ENCODE assay signal across 8 mouse cellular contexts in genomic region chr5:115280050-115280687, GRCm38 (mm10). TPM values are rescaled to one million over a fixed set of nuclear protein-coding genes. Genes with fewer than 3 reads are reported as not detected.
A peak's percentile ranks its signal among the peaks of the same experiment; 100 is the strongest.
DNase-seq lines count a peak whose midpoint lies in the region; ATAC-seq and TF ChIP-seq lines count a peak whose summit lies in the region.

No protein-coding gene starts in this region.

- TF ChIP-seq POLR2A in kidney, adult 2 months (IDR thresholded peaks at IDR 0.05; ENCODE audit: low read depth, low read length), result no peak

- peak overlapping the region; percentile 97 for H3K4me3 ChIP-seq in kidney, adult 2 months (ENCODE audit: insufficient read depth, low read depth, low read length)
- peak overlapping the region; percentile 87 for H3K4me3 ChIP-seq in erythroblast, embryonic 14.5 days (replicated peaks)
- H3K4me3 ChIP-seq in kidney, embryonic 15.5 days (replicated peaks), result peak overlapping the region; percentile 98
- H3K4me3 ChIP-seq in midbrain, embryonic 15.5 days, result peak overlapping the region; percentile 86

- peak; percentile 28 for DNase-seq in kidney, adult 2 months
- no peak for DNase-seq in kidney, adult 18-20 months
- DNase-seq in MN1 (ENCODE audit: low spot score), result peak; percentile 31
- no peak for DNase-seq in natural killer cell, adult 2 months (ENCODE audit: low spot score in 2 of 2)
- DNase-seq in frontal cortex, postnatal 25 days (ENCODE audit: low spot score in 2 of 2), result no peak

- no peak; the same call in 1 of the 2 replicates for ATAC-seq in kidney, embryonic 15.5 days (replicated peaks; ENCODE audit: low FRiP score)
- no peak for ATAC-seq in midbrain, embryonic 15.5 days (replicated peaks)

- no peaks in the 10 kb centered on the region; the same call in 1 of the 2 replicates for H3K36me3 ChIP-seq in kidney, adult 2 months (ENCODE audit: control insufficient read depth, insufficient read depth, low read length)
- H3K36me3 ChIP-seq in erythroblast, embryonic 14.5 days (ENCODE audit: control insufficient read depth), result peaks cover 30% of the 10 kb centered on the region
- H3K36me3 ChIP-seq in kidney, embryonic 15.5 days, result peaks cover 21% of the 10 kb centered on the region
- H3K36me3 ChIP-seq in midbrain, embryonic 15.5 days (replicated peaks), result peaks cover 15% of the 10 kb centered on the region

- H3K9ac ChIP-seq in kidney, embryonic 15.5 days, result peak overlapping the region; percentile 88
- H3K9ac ChIP-seq in midbrain, embryonic 15.5 days, result peak overlapping the region; percentile 81

- H3K4me2 ChIP-seq in kidney, embryonic 15.5 days, result peak overlapping the region; percentile 83
- H3K4me2 ChIP-seq in midbrain, embryonic 15.5 days, result peak overlapping the region; percentile 65

- TF ChIP-seq CTCF in kidney, adult 2 months (conservative IDR thresholded peaks at IDR 0.05; ENCODE audit: insufficient read depth, insufficient read length, low read depth, low read length), result no peak

- 2% methylated on average over 17 of the region's 17 CpGs for WGBS in kidney, adult 2 months
- 5% methylated on average over 17 of the region's 17 CpGs for WGBS in kidney, embryonic 15.5 days
- WGBS in midbrain, embryonic 15.5 days, result 8% methylated on average over 17 of the region's 17 CpGs

- no peaks in the 10 kb centered on the region for H3K27me3 ChIP-seq in kidney, adult 2 months (replicated peaks; ENCODE audit: control insufficient read depth, insufficient read depth, low read length)
- H3K27me3 ChIP-seq in erythroblast, embryonic 14.5 days (ENCODE audit: control insufficient read depth), result no peaks in the 10 kb centered on the region
- no peaks in the 10 kb centered on the region for H3K27me3 ChIP-seq in kidney, embryonic 15.5 days
- H3K27me3 ChIP-seq in midbrain, embryonic 15.5 days (replicated peaks), result no peaks in the 10 kb centered on the region

- H3K4me1 ChIP-seq in kidney, adult 2 months (ENCODE audit: control insufficient read depth, insufficient read depth, low read length), result peaks cover 3% of the 10 kb centered on the region; the same call in 1 of the 2 replicates
- H3K4me1 ChIP-seq in erythroblast, embryonic 14.5 days (ENCODE audit: control insufficient read depth), result peaks cover 58% of the 10 kb centered on the region
- H3K4me1 ChIP-seq in kidney, embryonic 15.5 days, result peaks cover 9% of the 10 kb centered on the region
- H3K4me1 ChIP-seq in midbrain, embryonic 15.5 days, result peaks cover 12% of the 10 kb centered on the region

- H3K9me3 ChIP-seq in erythroblast, embryonic 14.5 days (ENCODE audit: control insufficient read depth, low read length), result peaks cover 4% of the 10 kb centered on the region
- H3K9me3 ChIP-seq in kidney, embryonic 15.5 days (replicated peaks), result no peaks in the 10 kb centered on the region
- H3K9me3 ChIP-seq in midbrain, embryonic 15.5 days, result no peaks in the 10 kb centered on the region

- H3K27ac ChIP-seq in kidney, adult 2 months (ENCODE audit: insufficient read depth, low read depth, low read length), result peak overlapping the region; percentile 52; the same call in 1 of the 2 replicates
- peak overlapping the region; percentile 66 for H3K27ac ChIP-seq in kidney, embryonic 15.5 days
- H3K27ac ChIP-seq in midbrain, embryonic 15.5 days, result peak overlapping the region; percentile 68

RNA-seq across cellular contexts. Expression of gene Coq5, which starts 0.7 kb away (rescaled TPM):
- polyA plus RNA-seq in kidney, adult 2 months (2012; rRNA removed), result 19.5 and 25.1 TPM in 2 replicates
- polyA plus RNA-seq in erythroblast, embryonic 14.5 days (2012), result 1.6 and 1.9 TPM in 2 replicates
- 51.0 and 51.2 TPM in 2 replicates for polyA plus RNA-seq in kidney, embryonic 15.5 days (2015; fragmentation: Nextera tagmentation; extraction: Ambion mirVana)
- 57.0 and 57.2 TPM in 2 replicates for polyA plus RNA-seq in midbrain, embryonic 15.5 days (2015; fragmentation: Nextera tagmentation; extraction: Ambion mirVana)

RNA-seq across cellular contexts. Expression of gene Rnf10, which starts 7.5 kb away (rescaled TPM):
- 129 and 144 TPM in 2 replicates for polyA plus RNA-seq in kidney, adult 2 months (2012; rRNA removed)
- 97.3 and 107 TPM in 2 replicates for polyA plus RNA-seq in erythroblast, embryonic 14.5 days (2012)
- polyA plus RNA-seq in kidney, embryonic 15.5 days (2015; fragmentation: Nextera tagmentation; extraction: Ambion mirVana), result 134 and 142 TPM in 2 replicates
- 202 and 219 TPM in 2 replicates for polyA plus RNA-seq in midbrain, embryonic 15.5 days (2015; fragmentation: Nextera tagmentation; extraction: Ambion mirVana)

RNA-seq across cellular contexts. Expression of gene Dynll1, which starts 20.6 kb away (rescaled TPM):
- polyA plus RNA-seq in kidney, adult 2 months (2012; rRNA removed), result 108 and 129 TPM in 2 replicates
- polyA plus RNA-seq in erythroblast, embryonic 14.5 days (2012), result 85.2 and 91.7 TPM in 2 replicates
- 1,617 and 1,807 TPM in 2 replicates for polyA plus RNA-seq in kidney, embryonic 15.5 days (2015; fragmentation: Nextera tagmentation; extraction: Ambion mirVana)
- 1,095 and 1,182 TPM in 2 replicates for polyA plus RNA-seq in midbrain, embryonic 15.5 days (2015; fragmentation: Nextera tagmentation; extraction: Ambion mirVana)

RNA-seq across cellular contexts. Expression of gene Pop5, which starts 44.5 kb away (rescaled TPM):
- 132 and 160 TPM in 2 replicates for polyA plus RNA-seq in kidney, adult 2 months (2012; rRNA removed)
- 12.0 and 13.2 TPM in 2 replicates for polyA plus RNA-seq in erythroblast, embryonic 14.5 days (2012)
- 114 and 123 TPM in 2 replicates for polyA plus RNA-seq in kidney, embryonic 15.5 days (2015; fragmentation: Nextera tagmentation; extraction: Ambion mirVana)
- 93.6 and 94.4 TPM in 2 replicates for polyA plus RNA-seq in midbrain, embryonic 15.5 days (2015; fragmentation: Nextera tagmentation; extraction: Ambion mirVana)

RNA-seq across cellular contexts. Expression of gene Srsf9, which starts 46.8 kb away (rescaled TPM):
- 39.2 and 44.8 TPM in 2 replicates for polyA plus RNA-seq in kidney, adult 2 months (2012; rRNA removed)
- polyA plus RNA-seq in erythroblast, embryonic 14.5 days (2012), result 5.3 and 5.5 TPM in 2 replicates
- 301 and 315 TPM in 2 replicates for polyA plus RNA-seq in kidney, embryonic 15.5 days (2015; fragmentation: Nextera tagmentation; extraction: Ambion mirVana)
- 142 and 146 TPM in 2 replicates for polyA plus RNA-seq in midbrain, embryonic 15.5 days (2015; fragmentation: Nextera tagmentation; extraction: Ambion mirVana)

Comparison
In these comparisons a context has a peak if more than half of its experiments do, and no peak if none do; other contexts are left out.
1. DNase-seq: peak in kidney, adult 2 months (single experiment) and MN1 (single experiment); none in kidney, adult 18-20 months (single experiment), natural killer cell, adult 2 months (0 of 2) and frontal cortex, postnatal 25 days (0 of 2).
2. Peak in every context shown above with its lines, with median percentiles within 50 percentile points of each other: H3K27ac ChIP-seq and H3K4me3 ChIP-seq.